Mouse (Mus musculus) erythroid progenitor cell, adult 5-6 weeks (primary cell): ENCODE results near the gene Lix1. TPM values are rescaled to one million over a fixed set of nuclear protein-coding genes. Genes with fewer than 3 reads are reported as not detected.

Experiments
- ATAC-seq: replicated peaks from 2 replicates; pipeline ENCODE4 v1.8.0; 2016; ENCODE audit warnings: moderate number of reproducible peaks, mild to moderate bottlenecking, moderate TSS enrichment, inconsistent platforms; ENCODE audit not compliant: poor library complexity, low FRiP score, severe bottlenecking
- total RNA-seq, 2 experiments: library from RNA; stranded (forward) in 1 of 2; stranded (reverse) in 1 of 2; fragments of 150-400 nt in 1 of 2; fragments of 186-747, 209-891 nt in 1 of 2; gene quantifications; 2 replicates each; pipeline versions ENCODE4 v1.2.3 to v1.2.4; 2015 to 2017; ENCODE audit warnings: low replicate concordance in 2 of 2

Lix1 gene
- total RNA-seq, 2 experiments from 2014 or later, result not detected

GRCm38 (mm10) chr17:17409601-17410000 is 7.1 kb downstream of the Lix1 start:
- no peak for ATAC-seq

DNA sequence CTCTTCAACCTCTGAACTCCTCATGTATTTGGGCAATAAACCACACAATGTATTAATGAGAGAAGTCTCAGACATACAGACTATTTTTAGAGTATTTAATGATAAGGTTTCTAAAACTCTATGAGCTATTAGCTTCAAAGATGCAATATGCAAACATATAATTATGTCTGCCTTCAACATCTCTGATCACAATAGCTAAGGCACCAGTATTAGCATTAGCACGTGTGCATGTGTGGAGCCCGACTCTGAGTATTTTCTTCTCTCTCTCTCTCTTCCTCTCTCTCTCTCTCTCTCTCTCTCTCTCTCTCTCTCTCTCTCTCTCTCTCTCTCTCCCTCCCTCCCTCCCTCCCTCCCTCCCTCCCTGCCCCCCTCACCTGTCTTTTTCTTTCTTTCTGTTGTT is 9.0 kb downstream of the Lix1 start:
- ATAC-seq, result no peak

DNA sequence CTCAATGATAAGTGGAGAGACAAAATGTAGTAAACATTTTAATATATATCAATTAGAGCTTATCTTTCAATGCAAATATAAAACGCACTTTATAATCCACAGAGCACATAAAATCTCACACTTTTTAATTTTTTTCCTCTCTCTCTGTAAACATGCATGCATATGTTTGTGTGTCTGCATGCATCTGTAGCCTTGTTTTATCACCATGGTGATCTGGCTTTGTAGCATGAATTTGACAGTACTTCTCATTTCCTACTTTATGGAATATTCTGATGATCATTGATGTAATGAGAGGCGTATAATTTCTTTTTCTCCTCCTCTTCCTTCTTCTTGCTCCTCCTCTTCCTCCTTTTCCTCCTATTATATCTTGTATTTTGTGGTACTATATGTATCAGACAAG is 9.7 kb downstream of the Lix1 start:
- ATAC-seq, result no peak

GRCm38 (mm10) chr17:17414206-17414605 is 11.7 kb downstream of the Lix1 start:
- ATAC-seq, result no peak

DNA sequence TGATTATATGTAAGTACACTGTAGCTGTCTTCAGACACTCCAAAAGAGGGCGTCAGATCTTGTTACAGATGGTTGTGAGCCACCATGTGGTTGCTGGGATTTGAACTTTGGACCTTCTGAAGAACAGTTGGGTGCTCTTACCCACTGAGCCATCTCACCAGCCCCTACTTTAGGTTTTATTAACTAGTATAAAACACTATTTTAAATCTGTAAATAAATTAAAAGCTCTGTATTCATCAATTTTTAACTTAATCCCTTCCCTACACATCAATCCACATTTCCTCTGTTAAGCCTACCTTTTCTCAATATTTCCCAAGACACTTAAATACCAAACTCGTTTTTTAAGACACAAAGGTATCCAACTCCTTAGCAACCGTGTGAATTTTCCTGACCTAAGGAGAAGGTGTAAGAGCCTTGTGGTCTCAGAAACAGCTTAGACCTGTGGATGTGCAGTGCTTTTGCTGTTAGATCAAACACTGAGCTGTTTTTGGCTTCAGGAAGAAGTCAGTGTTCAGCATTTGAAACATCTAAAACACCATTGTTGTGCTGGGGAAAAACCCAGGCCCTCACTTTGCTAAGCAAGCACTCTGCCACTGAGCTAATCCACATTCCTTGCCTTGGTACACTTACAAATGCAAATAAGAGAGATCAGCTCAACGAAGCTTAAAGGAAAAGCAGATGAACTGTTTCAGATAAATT is 22.3 kb downstream of the Lix1 start:
- no peak for ATAC-seq

DNA sequence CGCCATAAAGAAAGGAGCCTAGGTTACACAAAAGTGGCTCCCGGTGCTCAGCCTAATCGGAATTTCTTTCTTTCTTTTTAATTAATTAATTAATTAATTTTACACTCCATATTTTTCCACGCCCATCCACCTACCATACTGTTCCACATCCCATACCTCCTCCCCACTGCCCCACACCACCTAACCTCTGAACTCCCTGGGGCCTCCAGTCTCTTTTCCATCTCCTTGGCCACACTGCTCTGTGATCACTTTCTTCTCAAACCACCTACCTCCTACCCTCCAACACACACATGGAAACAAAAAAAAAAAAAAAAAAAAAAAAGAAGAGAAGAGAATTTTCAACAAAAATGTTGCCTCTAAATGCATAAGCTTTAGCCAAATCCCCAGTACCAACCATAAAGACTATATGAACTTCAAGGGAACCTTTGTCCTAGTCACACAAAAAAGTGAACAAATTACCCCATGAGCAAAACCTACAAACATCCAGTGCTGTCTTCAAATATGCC is 22.9 kb downstream of the Lix1 start:
- ATAC-seq, result no peak

- ATAC-seq, result no peak
These were observed 23.4 kb downstream of the Lix1 start for GRCm38 (mm10) chr17:17425906-17426305.

DNA sequence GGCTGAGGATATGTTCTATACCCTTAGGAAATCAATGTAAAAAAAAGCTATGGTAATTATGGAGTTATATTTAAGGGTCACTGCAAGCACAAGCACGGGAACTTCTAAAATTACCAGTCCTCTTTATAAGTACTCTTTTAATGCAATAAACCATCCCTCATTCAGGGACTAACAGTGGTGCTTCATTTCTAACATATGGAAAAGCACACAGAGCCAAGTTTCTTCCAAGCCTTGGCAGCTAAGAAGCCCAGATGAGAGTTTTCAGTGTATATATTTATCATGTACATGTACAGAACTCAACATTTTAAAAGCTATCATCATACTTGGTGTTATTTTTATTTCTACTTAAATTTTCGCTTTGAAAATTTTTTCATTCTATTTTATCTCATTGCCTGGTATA is 26.4 kb downstream of the Lix1 start:
- ATAC-seq, result no peak

DNA sequence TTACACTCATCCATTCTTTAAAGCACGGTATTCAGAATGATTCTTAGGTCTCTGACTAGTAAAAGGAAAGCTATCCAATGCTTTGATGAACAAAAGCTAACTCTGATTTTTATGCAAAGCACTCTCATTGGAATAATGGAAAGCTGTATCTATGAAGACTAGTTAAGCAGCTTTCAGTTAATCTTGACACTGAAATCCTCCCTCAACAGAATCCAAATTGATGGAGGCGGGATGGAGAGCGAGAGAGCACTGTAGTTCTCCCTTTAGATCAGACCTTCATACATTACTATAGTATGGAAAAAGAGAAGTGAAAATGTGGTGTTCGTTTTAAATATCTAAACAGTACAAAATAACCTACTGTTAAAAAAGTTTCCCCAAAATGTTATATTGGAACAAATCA is 31.2 kb downstream of the Lix1 start:
- ATAC-seq, result no peak

- no peak for ATAC-seq
These were observed 36.2 kb downstream of the Lix1 start for GRCm38 (mm10) chr17:17438576-17439191.

DNA sequence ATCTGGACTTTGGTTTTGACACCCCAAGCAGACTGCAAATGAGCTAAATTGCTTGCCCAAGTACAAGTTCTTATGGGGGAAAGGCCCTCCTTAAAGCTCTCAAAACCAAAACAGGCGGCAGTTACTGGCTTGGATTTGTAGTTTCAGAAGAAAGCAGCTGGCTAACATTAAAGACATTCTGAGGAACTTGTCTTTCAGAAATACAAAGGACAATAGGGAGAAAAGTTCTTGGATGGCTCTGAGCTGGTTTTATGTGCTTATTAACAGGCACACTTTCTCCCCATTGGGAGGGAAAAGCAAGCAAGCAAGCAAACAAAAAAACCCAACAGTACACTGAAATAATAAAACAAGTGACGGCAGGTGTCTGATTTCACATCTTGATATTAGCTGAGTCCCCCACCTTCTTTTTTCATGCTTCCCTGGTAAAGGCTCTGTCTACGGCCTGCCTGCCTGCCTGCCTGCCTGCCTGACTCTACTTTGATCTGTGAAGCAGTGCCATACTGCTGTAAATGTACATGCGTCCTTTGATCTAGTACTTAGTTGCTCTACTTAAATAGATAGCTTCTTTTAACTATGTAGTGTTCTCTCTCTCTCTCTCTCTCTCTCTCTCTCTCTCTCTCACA is 39.5 kb downstream of the Lix1 start:
- ATAC-seq, result no peak

- ATAC-seq, result no peak
These were observed 41.9 kb downstream of the Lix1 start for GRCm38 (mm10) chr17:17444297-17444886.

DNA sequence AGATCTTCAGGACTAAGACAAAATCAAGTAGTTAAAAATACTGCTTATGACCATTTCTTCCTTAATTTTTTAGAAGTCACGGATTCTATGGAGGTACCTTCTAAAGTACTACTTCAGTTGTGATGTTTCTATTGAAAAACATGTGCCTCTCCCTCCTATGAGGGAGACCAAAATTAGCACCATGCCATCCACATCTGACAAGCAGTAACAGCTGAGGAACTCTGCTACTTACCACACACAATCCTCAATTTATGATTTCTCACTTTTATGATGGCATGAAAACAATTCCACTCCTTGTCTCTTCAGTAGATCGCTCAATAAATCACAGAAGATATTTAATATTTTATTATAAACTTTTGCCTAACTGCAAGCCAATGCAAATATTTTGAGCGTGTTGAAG is 44.2 kb downstream of the Lix1 start:
- ATAC-seq, result no peak

DNA sequence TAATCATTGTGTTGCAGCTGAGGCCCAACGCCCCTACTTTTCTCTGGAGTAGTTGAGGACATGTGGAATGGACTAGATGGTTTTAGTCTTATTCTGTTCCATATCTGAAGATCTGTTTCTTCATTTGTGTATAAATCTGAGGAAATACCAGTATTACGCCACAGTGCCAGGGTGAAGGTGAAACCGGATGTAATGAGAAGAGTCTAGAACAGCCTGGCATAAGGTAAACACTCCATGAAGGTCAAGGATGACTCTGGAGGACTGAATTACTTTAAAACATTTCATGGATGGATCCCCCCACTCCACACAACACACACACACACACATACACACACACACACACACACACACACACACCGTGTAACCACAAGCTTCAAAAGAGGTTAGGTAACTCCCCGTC is 45.3 kb downstream of the Lix1 start:
- ATAC-seq, result no peak

- no peak for ATAC-seq
These were observed 46.4 kb downstream of the Lix1 start for GRCm38 (mm10) chr17:17448737-17449440.

DNA sequence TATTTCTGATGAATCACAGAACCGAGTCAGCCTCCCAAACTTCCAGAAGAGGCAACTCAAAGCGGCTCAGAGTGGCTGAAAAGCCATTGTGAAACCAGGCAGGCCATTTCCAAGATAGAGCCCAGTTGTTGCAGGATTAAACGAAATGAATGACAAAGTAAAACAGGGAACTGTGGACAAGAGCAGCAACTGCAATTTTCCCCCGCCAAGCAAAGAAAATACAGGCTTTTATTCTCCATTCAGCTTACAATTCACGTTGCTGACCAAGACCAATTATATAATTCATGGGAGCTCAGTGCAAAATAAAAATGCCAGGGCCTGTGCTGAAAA is 46.9 kb downstream of the Lix1 start:
- ATAC-seq, result no peak

DNA sequence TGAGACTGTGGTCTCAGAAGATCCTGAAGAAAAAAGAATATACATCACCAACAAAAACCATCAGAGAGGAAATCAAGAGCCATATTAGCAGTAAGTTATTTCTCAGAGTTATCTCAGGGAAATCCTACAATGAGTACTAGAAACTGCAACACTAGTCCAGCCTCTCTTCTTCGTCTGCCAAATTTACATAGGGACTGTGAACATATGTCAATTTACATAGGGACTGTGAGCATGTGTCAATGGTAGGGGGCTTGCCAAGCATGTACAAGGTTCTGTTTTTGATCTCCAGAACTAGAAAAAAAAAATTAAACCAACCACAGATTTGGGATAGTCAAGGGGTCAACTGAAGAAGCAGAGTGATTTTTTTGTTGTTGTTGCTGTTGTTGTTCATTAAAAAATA is 48.6 kb downstream of the Lix1 start:
- no peak for ATAC-seq

DNA sequence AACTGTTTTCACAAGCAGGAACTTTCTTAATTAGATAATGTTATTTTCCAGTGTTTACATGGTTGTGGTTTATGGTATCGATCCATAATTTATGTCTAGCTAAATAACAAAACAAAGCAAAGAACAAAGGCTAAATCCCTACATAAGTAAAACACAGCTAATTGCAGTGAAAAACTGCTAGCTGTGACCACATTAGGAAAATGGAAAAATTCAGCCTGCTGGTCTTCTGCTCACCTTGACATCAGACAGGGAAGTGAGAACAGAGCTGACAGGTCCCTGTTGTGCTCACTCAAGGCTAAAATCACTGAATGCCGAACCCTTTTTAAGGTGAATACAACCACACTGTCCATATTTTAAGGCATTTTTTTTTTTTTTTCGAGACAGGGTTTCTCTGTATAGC is 50.1 kb downstream of the Lix1 start:
- ATAC-seq, result no peak

- no peak for ATAC-seq
These were observed 52.1 kb downstream of the Lix1 start for GRCm38 (mm10) chr17:17454573-17454972.

DNA sequence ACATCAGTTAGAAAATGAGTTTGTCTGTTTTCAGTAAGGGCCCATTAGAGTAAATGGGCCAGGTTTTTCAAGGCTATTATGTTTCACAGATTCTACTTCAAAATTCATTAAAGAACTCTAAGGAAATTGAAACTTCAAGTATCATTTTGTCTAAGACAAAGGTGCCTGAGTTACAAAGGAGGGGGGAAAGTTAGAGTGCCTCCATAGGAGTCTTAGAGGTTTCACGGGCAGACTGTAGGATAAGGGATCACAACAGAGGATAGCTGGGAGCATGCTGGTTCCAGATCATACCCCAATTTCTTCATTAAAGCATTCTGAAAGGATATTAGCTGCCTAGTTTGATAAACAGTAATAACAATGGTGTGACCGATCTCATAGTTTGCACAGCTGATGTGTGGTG is 83.3 kb downstream of the Lix1 start:
- ATAC-seq, result no peak
